Mouse (Mus musculus): Measurements from ENCODE around the gene Hilpda. TPM values are rescaled to one million over a fixed set of nuclear protein-coding genes. Genes with fewer than 3 reads are reported as not detected.

Hilpda gene
- total RNA-seq, 2 experiments from 2014 or later, result 9.7 to 14.0 TPM

Other genes starting within 250 kb of the Hilpda start
- not detected in 2 replicates for gene Lep, start 212.3 kb upstream of the Hilpda start, total RNA-seq (2014; fragmentation: Nextera tagmentation)
- gene Lep, start 212.3 kb upstream of the Hilpda start, total RNA-seq (2017), result not detected in 2 replicates
- gene Rbm28, start 107.5 kb upstream of the Hilpda start, total RNA-seq (2014; fragmentation: Nextera tagmentation), result 47.7 and 84.2 TPM in 2 replicates
- 58.5 and 59.9 TPM in 2 replicates for gene Rbm28, start 107.5 kb upstream of the Hilpda start, total RNA-seq (2017)
- gene Prrt4, start 92.9 kb upstream of the Hilpda start, total RNA-seq (2014; fragmentation: Nextera tagmentation), result not detected in 2 replicates
- not detected in 2 replicates for gene Prrt4, start 92.9 kb upstream of the Hilpda start, total RNA-seq (2017)
- 109 and 124 TPM in 2 replicates for gene Impdh1, start 56.1 kb upstream of the Hilpda start, total RNA-seq (2014; fragmentation: Nextera tagmentation)
- 110 and 120 TPM in 2 replicates for gene Impdh1, start 56.1 kb upstream of the Hilpda start, total RNA-seq (2017)
- gene Fam71f2, start 7.1 kb downstream of the Hilpda start, total RNA-seq (2014; fragmentation: Nextera tagmentation), result not detected in 2 replicates
- gene Fam71f2, start 7.1 kb downstream of the Hilpda start, total RNA-seq (2017), result 0.88 TPM in 1 of 2 replicates, not detected in the other
- not detected in 2 replicates for gene Fam71f1, start 46.7 kb downstream of the Hilpda start, total RNA-seq (2014; fragmentation: Nextera tagmentation)
- gene Fam71f1, start 46.7 kb downstream of the Hilpda start, total RNA-seq (2017), result not detected in 2 replicates
- gene Calu, start 75.6 kb downstream of the Hilpda start, total RNA-seq (2014; fragmentation: Nextera tagmentation), result 72.1 and 86.1 TPM in 2 replicates
- gene Calu, start 75.6 kb downstream of the Hilpda start, total RNA-seq (2017), result 228 and 237 TPM in 2 replicates
- gene Opn1sw, start 116.0 kb downstream of the Hilpda start, total RNA-seq (2014; fragmentation: Nextera tagmentation), result not detected in 2 replicates
- not detected in 2 replicates for gene Opn1sw, start 116.0 kb downstream of the Hilpda start, total RNA-seq (2017)
- gene Ccdc136, start 123.8 kb downstream of the Hilpda start, total RNA-seq (2014; fragmentation: Nextera tagmentation), result not detected in 2 replicates
- gene Ccdc136, start 123.8 kb downstream of the Hilpda start, total RNA-seq (2017), result not detected in 2 replicates
- gene Flnc, start 160.8 kb downstream of the Hilpda start, total RNA-seq (2014; fragmentation: Nextera tagmentation), result not detected in 2 replicates
- not detected in 2 replicates for gene Flnc, start 160.8 kb downstream of the Hilpda start, total RNA-seq (2017)
- gene Atp6v1f, start 195.2 kb downstream of the Hilpda start, total RNA-seq (2014; fragmentation: Nextera tagmentation), result 192 and 201 TPM in 2 replicates
- 119 and 143 TPM in 2 replicates for gene Atp6v1f, start 195.2 kb downstream of the Hilpda start, total RNA-seq (2017)
- gene Atp6v1fnb, start 198.9 kb downstream of the Hilpda start, total RNA-seq (2014; fragmentation: Nextera tagmentation), result not detected in 2 replicates
- 1.4 and 1.5 TPM in 2 replicates for gene Atp6v1fnb, start 198.9 kb downstream of the Hilpda start, total RNA-seq (2017)
- not detected in 2 replicates for gene Kcp, start 235.5 kb downstream of the Hilpda start, total RNA-seq (2014; fragmentation: Nextera tagmentation)
- 0.15 and 0.22 TPM in 2 replicates for gene Kcp, start 235.5 kb downstream of the Hilpda start, total RNA-seq (2017)

Data from granulocyte monocyte progenitor cell, adult 5-6 weeks (primary cell).